Comparison of ENCODE assay signal across 21 mouse cellular contexts in genomic region chr2:49890727-49891126, GRCm38 (mm10).
A peak's percentile ranks its signal among the peaks of the same experiment; 100 is the strongest.
DNase-seq lines count a peak whose midpoint lies in the region; ATAC-seq and TF ChIP-seq lines count a peak whose summit lies in the region.
"Had no signal": no experiment of that assay in that cellular context is flagged by ENCODE, and none has a peak within 500 bp of the region (broad histone marks: within the 10 kb centered on the region; RNA-seq: fewer than 3 reads in every experiment).

No protein-coding gene starts in this region.

- H3K9me3 ChIP-seq in lung, embryonic 14.5 days (ENCODE audit: low read depth, low read length): no peaks in the 10 kb centered on the region
- H3K9me3 ChIP-seq: embryonic facial prominence, embryonic 12.5 days; embryonic facial prominence, embryonic 15.5 days; hindbrain, embryonic 10.5 days; hindbrain, embryonic 13.5 days had no signal

- H3K4me1 ChIP-seq in lung, embryonic 14.5 days (ENCODE audit: insufficient read depth): peaks cover 3% of the 10 kb centered on the region; the same call in 1 of the 2 replicates
- H3K4me1 ChIP-seq: embryonic facial prominence, embryonic 12.5 days; embryonic facial prominence, embryonic 15.5 days had no signal

- TF ChIP-seq CTCF in lung, embryonic 14.5 days (IDR thresholded peaks at IDR 0.05; ENCODE audit: low read depth): no peak

- 19% methylated on average over 2 of the region's 2 CpGs for WGBS in lung, embryonic 14.5 days

- ATAC-seq in lung, embryonic 14.5 days (ENCODE audit: insufficient read depth): no peak
- ATAC-seq: CD4-positive, CD25-positive, alpha-beta regulatory T cell, adult 4 months; hindbrain, postnatal 0 days; inflammation-experienced regulatory T-cells, adult 6 months had no signal

- no peak overlapping the region for H3K9ac ChIP-seq in lung, embryonic 14.5 days
- H3K9ac ChIP-seq: embryonic facial prominence, embryonic 12.5 days; embryonic facial prominence, embryonic 15.5 days; hindbrain, embryonic 13.5 days had no signal

- no peaks in the 10 kb centered on the region for H3K27me3 ChIP-seq in lung, embryonic 14.5 days (ENCODE audit: insufficient read depth, low read length)
- H3K27me3 ChIP-seq: embryonic facial prominence, embryonic 12.5 days; embryonic facial prominence, embryonic 15.5 days; hindbrain, embryonic 13.5 days had no signal

- peak; percentile 61 for DNase-seq in lung, embryonic 14.5 days
- DNase-seq in lung, postnatal 4 days: no peak
- DNase-seq in lung, postnatal 10 days: peak; percentile 7
- peak; percentile 5 for DNase-seq in lung, postnatal 25 days (ENCODE audit: low spot score)
- DNase-seq in adrenal gland, postnatal 4 days (ENCODE audit: low spot score in 2 of 2): no peak
- DNase-seq in embryo, embryonic 11 days: no peak
- DNase-seq: adrenal gland, adult 2 months; adrenal gland, postnatal 14 days; cerebellum, adult 18-20 months; cerebellum, adult 9-10 months; cerebellum, postnatal 14 days; gastrocnemius, postnatal 10 days; gastrocnemius, postnatal 36 days had no signal

- H3K4me3 ChIP-seq in lung, embryonic 14.5 days (ENCODE audit: low read depth, low read length): no peak overlapping the region
- H3K4me3 ChIP-seq: embryonic facial prominence, embryonic 12.5 days; embryonic facial prominence, embryonic 15.5 days; hindbrain, embryonic 10.5 days; hindbrain, embryonic 13.5 days had no signal

- no peak overlapping the region for H3K27ac ChIP-seq in lung, embryonic 14.5 days (ENCODE audit: low read depth)
- H3K27ac ChIP-seq: embryonic facial prominence, embryonic 12.5 days; embryonic facial prominence, embryonic 15.5 days; hindbrain, embryonic 10.5 days; hindbrain, embryonic 13.5 days; hindbrain, postnatal 0 days had no signal

- no peaks in the 10 kb centered on the region for H3K36me3 ChIP-seq in lung, embryonic 14.5 days (ENCODE audit: insufficient read depth)
- H3K36me3 ChIP-seq: embryonic facial prominence, embryonic 12.5 days; embryonic facial prominence, embryonic 15.5 days; hindbrain, embryonic 10.5 days; hindbrain, embryonic 13.5 days had no signal

- no peak overlapping the region for H3K4me2 ChIP-seq in lung, embryonic 14.5 days
- H3K4me2 ChIP-seq: embryonic facial prominence, embryonic 12.5 days; embryonic facial prominence, embryonic 15.5 days; heart, embryonic 11.5 days; hindbrain, embryonic 13.5 days had no signal

Comparison
In these comparisons a context has a peak if more than half of its experiments do, and no peak if none do; other contexts are left out.
1. DNase-seq: peak in lung, embryonic 14.5 days (single experiment), lung, postnatal 10 days (single experiment) and lung, postnatal 25 days (single experiment); none in lung, postnatal 4 days (0 of 2), adrenal gland, postnatal 4 days (0 of 2) and embryo, embryonic 11 days (single experiment).